Mouse (Mus musculus) heart, embryonic 13.5 days (tissue): ENCODE results near the gene Sgsh. TPM values are rescaled to one million over a fixed set of nuclear protein-coding genes. Genes with fewer than 3 reads are reported as not detected.
A peak's percentile ranks its signal among the peaks of the same experiment; 100 is the strongest.

Experiments
- ATAC-seq: fragments of 200-750 bp; cut with Nextera tagmentation; 2 replicates; pipeline ENCODE4 v1.8.0; 2017; ENCODE audit warnings: moderate TSS enrichment; ENCODE audit not compliant: insufficient number of reproducible peaks, low FRiP score, low TSS enrichment; ENCODE audit errors: extremely low read depth
- H3K27ac ChIP-seq: fragments of 300-500 bp; sonication (generic); replicated peaks from 2 replicates; pipeline ENCODE4 v1.5.1; 2015; ENCODE audit warnings: moderate library complexity, mild to moderate bottlenecking, inconsistent platforms
- H3K27me3 ChIP-seq: fragments of 300-500 bp; sonication (generic); replicated peaks from 2 replicates; pipeline ENCODE4 v1.6.1; 2015; ENCODE audit warnings: mild to moderate bottlenecking, inconsistent platforms
- H3K36me3 ChIP-seq: fragments of 300-500 bp; sonication (generic); 2 replicates; pipeline ENCODE4 v1.6.1; 2015; ENCODE audit warnings: mild to moderate bottlenecking, inconsistent platforms
- H3K4me1 ChIP-seq: fragments of 300-500 bp; sonication (generic); 2 replicates; pipeline ENCODE4 v1.6.1; 2015; ENCODE audit warnings: inconsistent platforms
- H3K4me2 ChIP-seq: fragments of 300-500 bp; sonication (generic); 2 replicates; pipeline ENCODE4 v1.6.1; 2015; ENCODE audit warnings: inconsistent platforms, mild to moderate bottlenecking, moderate library complexity
- H3K4me3 ChIP-seq: fragments of 300-500 bp; sonication (generic); 2 replicates; pipeline ENCODE4 v1.5.1; 2015; ENCODE audit warnings: moderate library complexity, mild to moderate bottlenecking, inconsistent platforms
- H3K9ac ChIP-seq: fragments of 300-500 bp; sonication (generic); 2 replicates; pipeline ENCODE4 v1.6.1; 2015; ENCODE audit warnings: inconsistent platforms, mild to moderate bottlenecking, moderate library complexity
- H3K9me3 ChIP-seq: fragments of 300-500 bp; sonication (generic); 2 replicates; pipeline ENCODE4 v1.6.1; 2016; ENCODE audit warnings: inconsistent platforms
- WGBS: fragments of 180-500 bp; shearing (Covaris S2); methylation state at CpG from one replicate; pipeline ENCODE4 v1.1.7; 2015; ENCODE audit warnings: mixed read lengths; 5-methylcytosine and 5-hydroxymethylcytosine counted together
- polyA plus RNA-seq: library from polyadenylated mRNA; unstranded; fragments of >200 nt; fragmentation: Nextera tagmentation; extraction: Ambion mirVana; gene quantifications from 2 replicates; pipeline ENCODE4 v1.2.1, GENCODE M21; 2015

Gene Sgsh
- polyA plus RNA-seq, 1 experiment from 2014 or later, result 5.7 TPM

DNA sequence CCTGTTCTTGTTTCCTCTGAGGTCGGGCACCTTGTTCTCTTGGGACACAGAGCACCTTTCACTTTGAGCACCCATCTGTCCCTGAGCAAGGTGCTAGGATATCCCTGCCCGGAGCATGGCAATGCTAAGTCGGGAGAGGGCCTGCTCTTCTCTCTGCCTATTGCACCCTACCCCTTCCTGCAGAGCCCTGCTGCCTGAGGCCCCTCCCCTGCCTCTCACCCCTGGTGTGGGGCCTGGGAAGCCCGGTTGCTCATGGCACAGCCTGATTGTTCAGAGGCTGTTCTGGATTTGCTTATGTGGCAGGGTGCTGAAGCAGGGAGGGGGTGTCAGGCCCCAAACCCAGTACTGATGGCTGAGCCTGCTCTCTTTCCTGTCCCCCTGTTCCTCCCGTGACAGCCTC, 16.2 kb downstream of the Sgsh start:
- Histone ChIP-seq H3K9ac (peak overlapping the region; percentile 40), H3K4me1 (peaks cover 23% of the 10 kb centered on the region), H3K4me3 (no peak overlapping the region), H3K27ac (peak overlapping the region; percentile 39), H3K9me3 (no peaks in the 10 kb centered on the region), H3K27me3 (no peaks in the 10 kb centered on the region; the same call in 1 of the 2 replicates), H3K4me2 (no peak overlapping the region), H3K36me3 (no peaks in the 10 kb centered on the region)
- no peak for ATAC-seq
- WGBS, result 40% methylated on average over 5 of the region's 5 CpGs

DNA sequence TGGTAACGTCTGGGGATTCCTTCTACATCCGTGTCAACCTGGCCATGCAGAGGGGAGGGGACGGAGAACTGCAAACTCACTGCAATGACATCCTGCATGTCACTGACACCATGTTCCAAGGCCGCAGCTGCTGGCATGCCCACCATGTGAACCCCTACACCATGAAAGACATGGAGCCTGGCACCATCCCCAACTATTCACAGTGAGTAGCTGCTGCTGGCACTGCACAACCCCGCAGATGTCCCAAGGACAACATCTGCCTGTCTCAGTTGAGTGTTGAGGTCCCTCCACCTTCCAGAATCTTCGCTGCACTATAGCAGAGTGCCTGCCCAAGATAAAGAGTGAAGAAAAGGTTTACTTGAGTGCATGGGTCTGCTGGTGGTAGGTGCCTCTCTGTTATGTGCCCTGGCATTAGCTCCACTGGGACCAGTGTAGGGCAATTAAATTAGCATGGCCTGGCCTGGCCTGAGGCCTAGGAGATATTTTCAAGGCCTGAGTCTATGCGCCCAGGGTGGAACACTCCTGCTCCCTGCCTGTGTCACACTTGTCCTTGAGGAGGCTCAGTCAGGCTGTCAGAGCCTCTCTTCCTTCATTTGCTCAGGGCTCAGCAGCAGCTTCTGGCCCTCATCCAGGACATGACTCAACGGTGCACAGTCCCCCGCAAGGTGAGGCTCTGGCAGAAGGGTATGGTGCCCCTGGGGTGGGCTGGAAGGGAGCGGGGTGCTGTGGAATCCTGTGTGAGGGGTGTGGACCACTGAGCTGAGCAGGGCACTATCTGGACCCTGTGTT, 16.9 kb downstream of the Sgsh start:
- Histone ChIP-seq H3K27me3 (peaks cover 6% of the 10 kb centered on the region; the same call in 1 of the 2 replicates), H3K9me3 (no peaks in the 10 kb centered on the region), H3K4me3 (no peak overlapping the region), H3K4me1 (peaks cover 23% of the 10 kb centered on the region), H3K4me2 (no peak overlapping the region), H3K36me3 (no peaks in the 10 kb centered on the region), H3K27ac (peak overlapping the region; percentile 39), H3K9ac (peak overlapping the region; percentile 40)
- WGBS, result 66% methylated on average over 10 of the region's 10 CpGs
- ATAC-seq, result no peak

DNA sequence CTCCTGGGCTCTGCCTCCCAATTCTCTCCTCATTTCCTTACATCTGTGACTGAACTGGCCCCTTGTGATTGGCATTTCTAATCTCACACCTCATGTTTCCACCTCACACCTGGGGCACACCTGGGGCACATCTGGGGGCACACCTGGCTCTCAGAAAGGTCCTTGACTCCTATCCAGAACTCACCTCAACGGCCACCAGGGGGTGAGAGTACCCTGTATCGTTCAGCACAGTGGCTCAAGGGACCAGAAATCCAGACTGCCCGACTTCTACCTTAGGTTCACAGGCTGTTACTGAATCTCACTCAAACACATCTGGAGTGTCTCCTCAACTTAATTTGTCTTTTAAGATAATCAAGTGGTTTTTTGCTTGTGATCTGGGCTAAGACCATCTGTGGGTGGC, 23.4 kb downstream of the Sgsh start:
- Histone ChIP-seq H3K4me3 (no peak overlapping the region), H3K4me1 (no peaks in the 10 kb centered on the region), H3K27me3 (peaks cover 36% of the 10 kb centered on the region), H3K36me3 (no peaks in the 10 kb centered on the region), H3K9me3 (no peaks in the 10 kb centered on the region), H3K4me2 (no peak overlapping the region), H3K9ac (no peak overlapping the region), H3K27ac (no peak overlapping the region)
- WGBS, result 41% methylated on average over 3 of the region's 3 CpGs
- no peak for ATAC-seq

DNA sequence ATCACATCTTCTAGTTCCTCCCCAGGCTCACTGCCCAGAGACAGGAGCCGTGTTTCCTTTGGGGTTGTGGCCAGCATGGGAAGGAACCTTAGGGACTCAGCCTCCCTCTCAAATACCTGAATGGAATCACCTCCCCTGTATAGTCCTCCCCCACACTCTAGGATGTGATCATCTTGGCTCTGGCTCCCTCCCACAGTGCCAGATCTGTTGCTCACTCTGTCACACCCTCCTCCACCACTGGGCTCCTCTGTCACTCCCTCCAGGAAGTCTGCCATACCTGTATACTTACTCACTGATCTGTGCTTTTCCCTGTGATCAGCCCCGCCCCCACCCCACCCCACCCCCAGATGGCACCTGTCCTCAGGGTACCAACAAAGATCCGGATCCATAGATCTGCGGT, 24.7 kb downstream of the Sgsh start:
- peaks cover 36% of the 10 kb centered on the region for H3K27me3 ChIP-seq
- 62% methylated on average over 4 of the region's 4 CpGs for WGBS
- no peak overlapping the region for H3K9ac ChIP-seq
- no peak overlapping the region for H3K27ac ChIP-seq
- H3K4me1 ChIP-seq, result no peaks in the 10 kb centered on the region
- no peaks in the 10 kb centered on the region for H3K9me3 ChIP-seq
- no peaks in the 10 kb centered on the region for H3K36me3 ChIP-seq
- no peak for ATAC-seq
- H3K4me2 ChIP-seq, result no peak overlapping the region
- no peak overlapping the region for H3K4me3 ChIP-seq

DNA sequence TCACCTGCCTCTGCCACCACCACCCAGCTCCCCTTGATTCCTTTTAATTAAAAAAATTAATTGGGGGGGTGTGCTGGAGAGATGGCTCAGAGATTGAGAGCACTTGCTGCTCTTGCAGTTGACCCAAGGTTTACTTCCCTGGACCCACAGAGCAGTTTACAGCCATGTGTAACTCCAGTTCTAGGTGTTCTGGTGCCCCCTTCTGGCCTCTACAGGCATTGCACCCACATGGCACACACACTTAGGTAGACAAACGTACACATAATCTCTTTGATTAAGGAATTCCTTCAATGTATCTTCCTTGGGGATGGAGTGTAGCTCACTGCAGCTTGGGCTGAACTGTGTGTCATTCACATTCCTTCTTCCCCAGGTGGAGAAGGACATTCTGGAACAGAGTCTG, 30.3 kb downstream of the Sgsh start:
- no peaks in the 10 kb centered on the region for H3K4me1 ChIP-seq
- H3K27ac ChIP-seq, result no peak overlapping the region
- H3K36me3 ChIP-seq, result no peaks in the 10 kb centered on the region
- 71% methylated on average over 1 of the region's 1 CpGs for WGBS
- ATAC-seq, result no peak
- no peak overlapping the region for H3K4me3 ChIP-seq
- H3K27me3 ChIP-seq, result peaks cover 14% of the 10 kb centered on the region
- no peak overlapping the region for H3K4me2 ChIP-seq
- H3K9me3 ChIP-seq, result peaks cover 5% of the 10 kb centered on the region; the same call in 1 of the 2 replicates
- H3K9ac ChIP-seq, result no peak overlapping the region

DNA sequence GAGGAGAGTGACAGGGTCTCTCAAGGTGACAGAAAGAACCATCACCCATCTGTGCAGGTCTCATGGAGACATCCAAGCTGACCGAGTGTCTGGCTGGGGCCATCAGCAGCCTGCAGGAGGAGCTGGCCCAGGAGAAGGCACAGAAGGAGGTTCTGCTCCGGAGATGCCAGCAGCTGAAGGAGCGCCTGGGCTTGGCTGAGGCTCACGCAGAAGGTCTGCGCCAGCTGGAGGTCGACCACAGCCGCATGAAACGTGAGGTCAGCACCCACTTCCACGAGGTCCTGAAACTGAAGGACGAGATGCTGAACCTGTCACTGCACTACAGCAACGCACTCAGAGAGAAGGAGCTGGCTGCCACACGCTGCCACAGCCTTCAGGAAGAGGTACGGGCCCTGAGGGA, 32.8 kb downstream of the Sgsh start:
- no peak overlapping the region for H3K4me3 ChIP-seq
- peaks cover 12% of the 10 kb centered on the region for H3K27me3 ChIP-seq
- no peak overlapping the region for H3K9ac ChIP-seq
- no peaks in the 10 kb centered on the region for H3K36me3 ChIP-seq
- no peak for ATAC-seq
- H3K4me1 ChIP-seq, result no peaks in the 10 kb centered on the region
- H3K9me3 ChIP-seq, result peaks cover 5% of the 10 kb centered on the region; the same call in 1 of the 2 replicates
- H3K4me2 ChIP-seq, result no peak overlapping the region
- H3K27ac ChIP-seq, result no peak overlapping the region
- WGBS, result 70% methylated on average over 13 of the region's 13 CpGs

DNA sequence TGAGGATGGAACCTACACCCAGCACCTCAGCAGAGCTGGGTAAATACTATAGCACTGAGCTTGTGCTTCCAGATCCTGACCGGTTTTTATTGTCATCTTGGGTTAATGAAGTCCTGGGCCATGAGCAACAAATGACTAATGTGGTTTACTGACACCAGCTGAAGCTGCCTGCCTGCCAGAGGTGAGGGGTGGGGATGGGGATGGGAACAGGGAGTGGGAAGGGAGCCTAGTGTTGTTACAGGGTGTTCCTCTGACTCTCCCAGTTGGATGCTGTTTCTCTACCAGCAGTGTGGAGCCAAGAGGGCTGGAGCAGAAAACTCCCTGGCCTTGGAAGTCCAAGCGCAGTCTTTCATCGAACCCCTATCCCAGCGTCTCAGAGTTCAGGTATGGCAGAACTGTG, 38.6 kb downstream of the Sgsh start:
- no peak for ATAC-seq
- H3K36me3 ChIP-seq, result no peaks in the 10 kb centered on the region
- H3K27me3 ChIP-seq, result peaks cover 9% of the 10 kb centered on the region; the same call in 1 of the 2 replicates
- H3K4me3 ChIP-seq, result no peak overlapping the region
- no peak overlapping the region for H3K4me2 ChIP-seq
- no peaks in the 10 kb centered on the region for H3K9me3 ChIP-seq
- H3K27ac ChIP-seq, result no peak overlapping the region
- H3K9ac ChIP-seq, result no peak overlapping the region
- no peaks in the 10 kb centered on the region for H3K4me1 ChIP-seq
- WGBS, result 78% methylated on average over 4 of the region's 4 CpGs

DNA sequence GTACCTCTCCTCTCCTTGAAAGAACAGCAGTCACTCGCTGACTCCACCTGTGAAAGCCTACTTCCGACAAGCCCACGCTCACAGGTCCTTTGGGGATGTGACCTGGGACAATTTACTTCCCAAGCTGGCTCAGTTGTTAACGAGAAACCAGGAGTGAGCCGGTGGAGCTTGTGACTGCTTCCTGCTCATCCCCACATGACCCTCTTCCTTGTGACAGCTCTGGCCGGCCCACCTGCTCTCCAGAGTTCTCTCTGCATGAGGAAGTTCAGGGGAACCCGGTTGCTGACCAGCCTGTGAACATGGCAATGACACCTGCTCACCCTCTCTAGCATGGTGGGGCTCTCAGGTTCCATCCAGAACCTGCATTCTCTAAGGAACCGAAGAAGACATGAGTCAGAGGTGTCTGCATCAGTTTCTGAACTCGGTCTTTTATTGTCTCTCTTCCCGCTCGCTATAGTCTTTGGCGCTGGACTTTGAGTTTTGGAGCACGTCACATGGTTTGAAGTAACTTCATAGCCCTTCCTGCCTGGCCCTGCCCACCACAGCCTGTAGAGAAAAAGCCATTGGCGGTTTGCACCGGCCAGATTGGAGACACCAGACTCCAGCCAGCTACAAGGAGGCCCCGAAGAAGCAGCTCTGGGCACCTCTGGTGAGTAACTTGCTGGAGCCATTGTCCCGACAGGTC, 40.9 kb downstream of the Sgsh start:
- Histone ChIP-seq H3K27ac (no peak overlapping the region), H3K4me1 (no peaks in the 10 kb centered on the region), H3K36me3 (no peaks in the 10 kb centered on the region), H3K27me3 (peaks cover 24% of the 10 kb centered on the region; the same call in 1 of the 2 replicates), H3K9me3 (no peaks in the 10 kb centered on the region), H3K4me3 (no peak overlapping the region), H3K4me2 (no peak overlapping the region), H3K9ac (no peak overlapping the region)
- no peak for ATAC-seq
- WGBS, result 74% methylated on average over 17 of the region's 17 CpGs

DNA sequence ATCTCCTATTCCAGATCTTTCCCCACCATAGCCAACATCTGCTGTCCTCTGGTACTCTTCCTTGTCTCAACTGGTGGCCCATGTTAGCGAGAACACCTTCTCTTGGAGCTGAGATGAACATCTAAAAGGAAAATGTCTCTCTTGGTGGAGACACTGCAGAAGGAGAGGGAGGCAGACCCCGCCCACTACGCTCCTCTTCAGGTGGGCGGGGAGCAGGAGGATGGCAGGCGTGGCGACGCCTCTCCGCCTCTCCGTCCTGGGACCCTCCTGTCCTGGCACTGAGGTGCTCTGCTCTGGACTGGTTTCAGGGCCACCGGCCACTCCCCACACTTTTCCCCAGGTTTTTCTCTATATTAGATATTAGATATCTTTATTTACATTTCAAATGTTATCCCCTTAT, 44.7 kb downstream of the Sgsh start:
- 18% methylated on average over 10 of the region's 10 CpGs for WGBS
- peaks cover 24% of the 10 kb centered on the region; the same call in 1 of the 2 replicates for H3K27me3 ChIP-seq

DNA sequence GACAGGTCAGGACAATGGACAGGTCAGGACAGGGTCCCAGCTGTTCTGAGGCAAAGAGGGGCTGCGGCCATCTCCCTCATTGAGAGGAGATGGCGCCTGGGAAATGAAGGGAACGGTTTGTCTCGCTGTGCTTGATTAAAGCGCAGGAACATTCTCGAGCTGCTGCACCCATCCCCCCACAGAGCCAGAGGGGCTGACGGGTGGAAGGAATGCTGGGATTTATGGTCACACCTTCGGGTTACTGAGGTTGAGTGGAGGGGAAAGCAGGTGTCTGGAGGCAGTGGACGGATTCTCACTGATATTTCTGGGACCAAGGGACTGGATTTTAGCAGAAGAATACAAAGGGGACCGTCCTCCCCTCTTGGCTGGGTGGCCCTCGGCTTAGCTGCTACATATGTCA, 47.4 kb downstream of the Sgsh start:
- peaks cover 42% of the 10 kb centered on the region for H3K27me3 ChIP-seq
- H3K4me1 ChIP-seq, result peaks cover 28% of the 10 kb centered on the region
- H3K4me2 ChIP-seq, result no peak overlapping the region; the same call in 1 of the 2 replicates
- WGBS, result 24% methylated on average over 11 of the region's 11 CpGs
- H3K36me3 ChIP-seq, result no peaks in the 10 kb centered on the region
- no peaks in the 10 kb centered on the region for H3K9me3 ChIP-seq
- peak overlapping the region; percentile 50 for H3K9ac ChIP-seq
- no peak for ATAC-seq
- peak overlapping the region; percentile 88 for H3K27ac ChIP-seq
- no peak overlapping the region for H3K4me3 ChIP-seq

More for the DNA sequence above, 44.7 kb downstream of the Sgsh start:
- ATAC-seq, result no peak
- Histone ChIP-seq H3K4me2 (no peak overlapping the region), H3K36me3 (no peaks in the 10 kb centered on the region), H3K4me3 (no peak overlapping the region), H3K9me3 (no peaks in the 10 kb centered on the region), H3K27ac (no peak overlapping the region), H3K9ac (no peak overlapping the region), H3K4me1 (peaks cover 25% of the 10 kb centered on the region)

DNA sequence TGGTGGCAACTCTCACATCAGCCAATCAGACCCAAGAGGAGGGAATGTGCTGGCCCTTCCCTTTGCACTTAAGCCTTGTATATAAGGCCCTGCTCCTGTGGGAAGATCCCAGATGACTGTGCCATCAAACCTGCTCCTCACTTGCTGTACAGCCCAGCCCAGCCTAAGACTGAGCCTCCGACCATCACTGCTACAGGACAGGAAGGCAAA, 47.8 kb downstream of the Sgsh start, which contains the start of gene Card14:
Gene Card14 (plus strand): TSS at position 111 of the 210 bp plus-strand sequence.
- no peaks in the 10 kb centered on the region for H3K9me3 ChIP-seq
- H3K27me3 ChIP-seq, result peaks cover 46% of the 10 kb centered on the region
- peak within 1 kb of the TSS; percentile 88 for H3K27ac ChIP-seq
- no peak for ATAC-seq
- peak within 1 kb of the TSS; percentile 50 for H3K9ac ChIP-seq
- 41% methylated on average over 1 of the region's 1 CpGs for WGBS
- H3K4me2 ChIP-seq, result peak within 1 kb of the TSS; percentile 33
- peaks cover 28% of the 10 kb centered on the region for H3K4me1 ChIP-seq
- no peak within 1 kb of the TSS for H3K4me3 ChIP-seq
- no peaks in the 10 kb centered on the region for H3K36me3 ChIP-seq
